Mouse (Mus musculus) cerebellum, postnatal 14 days (tissue): Measurements from ENCODE around the gene Chrdl1.

Source experiments
- DNase-seq, 2 experiments: peaks; one replicate each; pipeline ENCODE4 v3.0.0; 2021; ENCODE audit warnings: mixed read lengths in 2 of 2

The Chrdl1 gene

DNA sequence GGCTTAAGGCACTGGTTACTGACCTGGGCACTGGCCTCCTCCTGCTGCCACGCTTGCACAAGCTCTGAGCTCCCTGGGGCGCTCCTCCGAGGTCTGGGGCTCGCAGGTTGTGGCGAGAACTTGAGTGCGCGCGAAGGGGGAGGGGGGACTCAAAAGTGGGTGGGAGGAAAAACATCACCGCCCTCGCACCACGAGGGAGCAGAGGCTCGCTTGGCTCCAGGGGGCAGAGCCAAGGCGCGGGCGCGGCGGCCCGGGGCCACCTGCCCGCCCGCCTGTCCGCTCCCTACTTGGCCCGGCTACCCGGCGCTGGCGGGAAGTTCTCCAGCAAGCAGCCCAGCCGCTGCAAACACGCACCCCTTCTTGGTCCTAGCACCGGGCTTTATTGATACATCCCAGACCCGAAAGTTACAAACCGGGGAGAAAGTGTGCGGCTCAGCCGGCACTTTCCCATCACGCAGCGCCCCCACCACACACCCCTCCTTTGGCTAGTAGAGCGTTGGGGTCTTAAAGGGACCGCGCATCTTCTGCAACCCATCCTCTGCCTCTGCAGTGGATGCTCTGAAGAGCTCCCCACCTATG, at the start of gene Chrdl1:
Gene Chrdl1, minus strand, starts transcription at position 472 of the 579 bp plus-strand sequence.
- DNase-seq, result peak; percentile 8 to 16

DNA sequence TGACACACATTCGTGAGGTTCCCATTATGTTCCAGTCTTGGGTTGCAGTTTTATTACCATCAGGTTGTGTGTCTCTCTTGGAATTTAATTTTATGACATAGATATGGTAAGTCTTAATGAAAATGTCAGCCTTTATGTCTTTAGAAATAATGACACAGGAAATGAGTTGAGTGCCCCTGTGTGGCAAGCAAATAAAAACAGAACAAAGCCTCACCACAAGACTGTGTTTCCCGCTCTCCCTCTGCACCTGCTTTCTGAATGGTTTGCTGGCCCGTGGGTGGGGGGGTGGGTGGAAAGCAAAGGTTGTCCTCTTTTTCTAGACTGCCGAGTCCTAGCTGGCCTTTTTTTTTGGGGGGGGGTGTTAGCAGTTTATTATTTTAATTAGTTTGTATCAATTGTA, 48.6 kb upstream of the Chrdl1 start:
- DNase-seq, result no peak

DNA sequence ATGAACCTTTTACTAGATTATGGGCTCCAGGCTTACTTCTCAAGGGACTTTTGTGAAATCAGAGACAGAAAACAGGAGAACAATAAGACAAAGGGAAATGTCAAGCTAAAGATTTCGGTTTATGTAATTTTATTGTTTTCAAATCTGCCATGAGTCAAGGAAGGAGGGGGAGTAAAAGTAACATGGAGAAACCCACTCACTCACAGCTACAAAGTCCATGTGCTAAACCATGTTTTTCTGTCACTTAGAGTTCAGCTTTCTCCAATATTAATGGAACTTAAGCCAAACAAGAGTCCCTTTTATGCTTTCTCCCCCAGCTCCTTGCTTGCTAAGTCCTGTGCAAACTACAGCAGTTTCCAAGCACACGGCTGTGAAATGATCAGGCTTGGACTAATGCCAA, 10.5 kb upstream of the Chrdl1 start:
- DNase-seq, result no peak

DNA sequence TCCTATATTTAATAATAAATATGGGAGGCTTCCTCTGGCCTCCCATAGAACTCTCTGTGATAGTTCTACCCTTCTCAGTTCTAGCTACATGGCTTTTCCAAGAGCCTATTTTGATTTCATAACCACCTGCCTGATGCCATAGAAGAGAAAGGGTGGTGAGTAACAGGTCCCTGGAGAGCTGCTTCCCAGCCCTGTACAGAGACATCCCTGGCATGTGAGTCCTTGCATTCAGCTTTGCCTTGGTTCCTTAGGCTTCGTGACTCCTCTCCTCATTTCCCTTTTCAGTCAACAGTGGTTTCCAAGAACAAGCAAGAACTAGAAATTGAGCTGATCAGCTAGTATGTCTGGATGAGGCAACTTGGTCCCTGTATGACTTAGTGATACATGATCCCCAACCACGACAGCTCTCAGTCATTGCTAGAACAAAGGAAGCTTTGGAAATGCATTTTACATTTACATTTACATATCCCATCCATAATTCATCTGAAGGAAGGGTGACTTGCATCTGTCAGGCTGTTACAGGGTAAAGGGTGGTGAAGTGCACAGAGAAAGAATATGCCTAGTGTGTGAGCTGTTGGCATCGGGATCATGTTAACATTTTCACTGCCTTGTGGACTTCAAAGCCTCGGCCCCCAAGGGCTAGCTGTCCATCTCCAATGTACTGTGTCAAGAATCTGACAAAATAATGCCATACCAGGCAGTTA, 27.7 kb downstream of the Chrdl1 start:
- no peak for DNase-seq

DNA sequence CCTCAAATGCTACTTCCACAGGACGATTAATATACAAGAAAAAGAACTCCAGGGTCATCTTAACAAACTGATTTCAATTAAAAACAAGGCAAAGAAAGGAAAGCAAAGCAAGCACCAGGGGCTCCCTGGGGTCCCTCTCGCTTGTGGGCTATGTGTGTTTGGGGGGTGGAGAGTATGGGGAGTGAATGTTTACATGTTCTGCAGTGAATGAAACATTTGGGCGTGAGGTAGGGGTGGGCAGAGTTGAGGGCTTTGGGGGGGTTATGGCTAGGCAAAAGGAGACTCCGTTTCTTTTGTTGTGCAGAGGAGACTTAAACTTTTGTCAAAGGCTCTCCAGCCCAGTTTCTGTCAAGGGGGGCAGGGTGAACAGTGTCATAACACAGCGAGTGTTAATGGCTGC, 46.8 kb downstream of the Chrdl1 start:
- no peak for DNase-seq

DNA sequence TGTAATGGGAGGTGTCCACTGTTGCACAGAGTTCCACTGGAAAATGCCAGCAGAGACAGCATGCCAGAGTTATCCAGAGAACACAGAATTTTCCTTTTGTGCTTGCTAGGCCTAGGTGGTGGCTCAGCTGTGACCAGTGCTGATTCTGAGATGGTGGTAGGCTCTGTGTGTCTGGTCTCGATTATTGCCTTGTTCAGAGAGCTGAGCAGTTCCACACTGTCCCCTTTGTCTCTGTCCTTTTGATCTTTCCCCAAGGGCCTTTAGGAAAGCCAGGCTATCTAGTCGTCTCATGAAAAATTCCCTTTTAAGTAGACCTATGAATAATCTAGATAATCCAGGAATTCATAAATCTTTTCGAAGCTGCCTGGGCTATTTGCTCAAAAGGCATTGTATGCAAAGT, 47.3 kb downstream of the Chrdl1 start:
- DNase-seq, result no peak

DNA sequence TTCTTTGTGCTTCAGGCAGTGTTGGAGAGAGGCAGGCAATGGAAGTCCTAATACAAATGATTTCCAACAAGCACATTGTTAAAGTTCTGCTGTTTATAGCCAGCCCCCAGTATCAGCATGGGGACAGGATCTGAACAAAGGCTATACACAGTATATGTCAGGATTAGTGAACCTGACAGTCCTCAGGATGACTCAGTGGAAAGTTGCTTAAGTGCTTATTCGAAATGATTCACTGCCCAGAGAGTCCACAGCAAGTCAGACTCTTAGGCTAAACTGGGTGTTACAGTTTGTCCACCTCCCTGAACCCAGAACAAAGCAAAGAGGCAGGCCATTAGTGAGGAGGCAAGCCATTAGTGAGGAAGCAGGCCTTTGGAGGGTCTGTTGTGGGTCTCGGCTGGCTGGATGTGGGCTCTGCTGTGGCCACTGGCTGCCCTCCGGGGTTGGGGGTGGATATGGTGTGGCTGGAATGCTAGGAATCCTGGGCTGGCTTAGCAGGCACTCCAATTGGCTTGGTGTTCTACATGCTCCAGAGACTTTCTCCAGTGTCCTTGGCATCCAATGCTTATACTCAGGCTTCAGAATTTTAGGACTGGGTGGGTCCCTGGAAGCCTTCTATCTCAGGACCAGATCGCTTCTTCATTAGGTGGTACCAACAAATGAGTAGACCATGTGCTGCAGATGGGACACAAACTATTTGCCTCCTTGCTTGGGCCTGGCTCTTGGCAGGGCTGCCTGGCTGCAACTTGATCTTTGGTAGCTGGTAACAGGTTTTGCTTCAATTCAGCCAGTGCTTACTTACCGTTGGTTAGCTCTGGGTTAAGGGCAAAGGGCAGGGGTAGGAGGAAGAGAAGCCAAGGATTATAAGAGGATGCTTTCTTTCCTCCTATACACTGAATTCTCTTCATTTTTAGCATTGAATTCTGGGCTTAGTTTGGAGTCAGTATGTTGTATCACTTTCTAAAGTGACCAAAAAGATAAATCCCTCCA, 49.3 kb downstream of the Chrdl1 start:
- no peak for DNase-seq

GRCm38 (mm10) chrX:143338156-143338555, 55.9 kb downstream of the Chrdl1 start:
- no peak for DNase-seq

GRCm38 (mm10) chrX:143337561-143337960, 56.5 kb downstream of the Chrdl1 start:
- no peak for DNase-seq

- DNase-seq, result no peak
Measured at GRCm38 (mm10) chrX:143336661-143337060, 57.4 kb downstream of the Chrdl1 start.

DNA sequence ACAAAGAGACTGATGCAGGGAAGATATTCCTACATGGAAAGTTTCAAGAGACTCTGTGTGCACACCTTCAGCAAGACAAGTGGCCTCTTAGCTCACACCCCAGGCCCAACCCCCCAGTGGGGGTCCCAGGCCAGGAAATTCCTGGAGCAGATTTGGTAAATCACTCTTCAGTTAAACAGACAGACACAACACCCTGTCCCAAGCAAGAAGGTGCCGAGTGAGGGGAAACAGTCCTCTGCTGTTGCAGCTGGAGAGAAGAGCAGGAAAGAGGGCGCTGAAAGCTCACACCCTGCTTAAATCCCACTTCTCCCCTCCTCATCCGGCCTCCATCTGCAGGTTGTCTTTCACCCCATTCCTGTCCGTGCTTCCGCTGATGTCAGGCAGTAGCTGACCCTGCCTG, 58.2 kb downstream of the Chrdl1 start:
- DNase-seq, result no peak

DNA sequence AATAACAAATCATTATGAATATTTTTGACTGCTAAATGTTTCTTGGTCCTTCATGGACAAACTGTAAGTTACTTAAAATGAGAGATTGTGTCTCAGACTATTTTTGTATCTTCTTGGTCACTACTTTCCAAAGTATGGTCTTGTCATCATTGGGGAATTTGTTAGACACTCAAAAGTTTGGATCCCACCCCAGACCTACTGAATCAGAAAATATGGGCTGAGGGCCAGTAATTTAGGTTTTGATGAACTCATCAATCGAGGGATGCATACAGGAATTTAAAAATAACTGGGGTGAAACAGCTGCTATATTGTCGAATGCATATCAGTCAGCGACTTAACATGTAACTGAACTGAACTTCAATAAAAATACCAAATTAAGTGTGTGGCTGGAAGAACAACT, 80.9 kb downstream of the Chrdl1 start:
- no peak for DNase-seq

- DNase-seq, result no peak
Measured at GRCm38 (mm10) chrX:143294726-143295125, 99.3 kb downstream of the Chrdl1 start.

DNA sequence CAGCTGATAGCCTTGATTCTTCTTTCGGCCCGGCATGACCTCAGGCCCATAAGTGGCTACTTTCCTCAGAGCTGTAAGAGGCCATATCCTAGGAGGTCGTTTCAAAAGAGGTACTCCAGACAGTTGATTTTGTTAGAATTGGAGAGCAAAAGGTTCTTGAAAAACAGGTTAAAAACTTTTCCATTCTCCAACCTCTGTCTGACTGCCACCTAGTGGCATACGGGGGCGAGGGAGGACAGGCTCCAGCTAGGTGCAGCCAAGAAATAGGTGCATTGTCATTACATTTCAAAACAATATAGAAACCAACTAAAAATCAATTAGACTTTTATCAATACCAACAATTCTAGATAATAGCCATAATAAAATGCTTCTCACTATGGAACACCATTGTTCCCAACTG, 118.9 kb downstream of the Chrdl1 start:
- DNase-seq, result peak; percentile 3 to 23

DNA sequence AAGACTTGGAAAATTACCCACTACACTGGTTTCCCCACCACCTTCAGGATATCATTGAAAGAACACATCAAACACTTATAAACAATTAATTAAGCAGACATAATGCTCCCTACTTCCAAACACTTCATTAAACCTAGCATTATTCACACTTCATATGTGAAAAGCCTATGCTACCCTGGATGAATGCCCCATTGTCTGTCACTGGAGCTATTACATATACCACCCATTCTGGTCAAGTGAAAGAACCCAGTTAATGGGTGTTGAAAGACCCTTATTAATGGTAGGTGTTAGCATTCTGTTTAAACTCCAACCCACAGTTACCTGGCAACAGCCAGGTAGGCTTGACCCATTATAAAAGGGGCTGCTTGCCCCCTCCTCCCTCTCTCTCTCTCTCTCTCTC, 143.4 kb downstream of the Chrdl1 start:
- no peak for DNase-seq
